In genomic region chr2:180891835-180892323, GRCm38 (mm10) we compare ENCODE assay signal across 16 mouse cellular contexts. TPM values are rescaled to one million over a fixed set of nuclear protein-coding genes. Genes with fewer than 3 reads are reported as not detected.
A peak's percentile ranks its signal among the peaks of the same experiment; 100 is the strongest.
DNase-seq lines count a peak whose midpoint lies in the region; ATAC-seq lines count a peak whose summit lies in the region.
"Had no signal": no experiment of that assay in that cellular context is flagged by ENCODE, and none has a peak within 500 bp of the region (broad histone marks: within the 10 kb centered on the region; RNA-seq: fewer than 3 reads in every experiment).

No protein-coding gene starts in this region.

- H3K4me2 ChIP-seq in kidney, embryonic 15.5 days = peak overlapping the region; percentile 50; the same call in 1 of the 2 replicates
- peak overlapping the region; percentile 84 for H3K4me2 ChIP-seq in forebrain, embryonic 11.5 days (ENCODE audit: low read depth, low read length, severe bottlenecking)
- peak overlapping the region; percentile 61 for H3K4me2 ChIP-seq in hindbrain, embryonic 16.5 days (ENCODE audit: low read length)
- H3K4me2 ChIP-seq in neural tube, embryonic 13.5 days = peak overlapping the region; percentile 74

- no peak for ATAC-seq in kidney, embryonic 15.5 days (replicated peaks; ENCODE audit: low FRiP score)
- no peak for ATAC-seq in forebrain, embryonic 11.5 days (replicated peaks; ENCODE audit: low FRiP score)
- ATAC-seq in hindbrain, embryonic 16.5 days = no peak
- ATAC-seq in neural tube, embryonic 13.5 days (ENCODE audit: low read depth) = no peak
- ATAC-seq: activated CD4-positive, CD25-positive, alpha-beta regulatory T cell, adult 4 months had no signal

- H3K27me3 ChIP-seq in kidney, embryonic 15.5 days = peaks cover 100% of the 10 kb centered on the region
- no peaks in the 10 kb centered on the region for H3K27me3 ChIP-seq in forebrain, embryonic 11.5 days (ENCODE audit: control insufficient read depth, insufficient read depth, low read length)
- 0 out of 2 replicates have a peak, but pooled peaks cover 4% of the 10 kb centered on the region for H3K27me3 ChIP-seq in hindbrain, embryonic 16.5 days (replicated peaks; ENCODE audit: control insufficient read depth, insufficient read depth, low read length)
- H3K27me3 ChIP-seq in neural tube, embryonic 13.5 days = peaks cover 26% of the 10 kb centered on the region

- DNase-seq in kidney, postnatal 4 days = no peak
- DNase-seq in forebrain, embryonic 11.5 days (ENCODE audit: low spot score) = no peak
- no peak for DNase-seq in lung, adult 18-20 months
- DNase-seq in gastrocnemius, adult 18-20 months (ENCODE audit: low spot score) = no peak
- no peak for DNase-seq in layer of hippocampus, postnatal 36 days
- DNase-seq: gastrocnemius, postnatal 14 days; kidney, adult 8-10 months; liver, embryonic 13.5 days; lung, postnatal 4 days; thymus, adult 18-20 months had no signal

- no peaks in the 10 kb centered on the region for H3K9me3 ChIP-seq in kidney, embryonic 15.5 days (replicated peaks)
- no peaks in the 10 kb centered on the region for H3K9me3 ChIP-seq in forebrain, embryonic 11.5 days (ENCODE audit: control insufficient read depth, low read length)
- no peaks in the 10 kb centered on the region for H3K9me3 ChIP-seq in hindbrain, embryonic 16.5 days (ENCODE audit: control insufficient read depth, low read length)
- no peaks in the 10 kb centered on the region for H3K9me3 ChIP-seq in neural tube, embryonic 13.5 days
- H3K9me3 ChIP-seq: liver, embryonic 13.5 days had no signal

- H3K27ac ChIP-seq in kidney, embryonic 15.5 days = no peak overlapping the region
- peak overlapping the region; percentile 99 for H3K27ac ChIP-seq in forebrain, embryonic 11.5 days (ENCODE audit: low read depth, low read length)
- H3K27ac ChIP-seq in hindbrain, embryonic 16.5 days (ENCODE audit: low read depth, low read length) = peak overlapping the region; percentile 98
- peak overlapping the region; percentile 99 for H3K27ac ChIP-seq in neural tube, embryonic 13.5 days (replicated peaks)
- H3K27ac ChIP-seq: liver, embryonic 13.5 days had no signal

- H3K4me3 ChIP-seq in kidney, embryonic 15.5 days (replicated peaks) = peak overlapping the region; percentile 23; the same call in 1 of the 2 replicates
- H3K4me3 ChIP-seq in forebrain, embryonic 11.5 days (ENCODE audit: low read depth, low read length) = peak overlapping the region; percentile 89
- peak overlapping the region; percentile 77 for H3K4me3 ChIP-seq in hindbrain, embryonic 16.5 days (ENCODE audit: low read length)
- peak overlapping the region; percentile 88 for H3K4me3 ChIP-seq in neural tube, embryonic 13.5 days

- peaks cover 53% of the 10 kb centered on the region for H3K4me1 ChIP-seq in kidney, embryonic 15.5 days
- H3K4me1 ChIP-seq in forebrain, embryonic 11.5 days (replicated peaks; ENCODE audit: control insufficient read depth, insufficient read depth, low read length) = peaks cover 31% of the 10 kb centered on the region
- H3K4me1 ChIP-seq in hindbrain, embryonic 16.5 days (ENCODE audit: control insufficient read depth, insufficient read depth, low read depth, low read length) = peaks cover 32% of the 10 kb centered on the region
- peaks cover 82% of the 10 kb centered on the region for H3K4me1 ChIP-seq in neural tube, embryonic 13.5 days (replicated peaks)

- 4% methylated on average over 9 of the region's 9 CpGs for WGBS in kidney, embryonic 15.5 days
- 2% methylated on average over 9 of the region's 9 CpGs for WGBS in forebrain, embryonic 11.5 days
- 9% methylated on average over 9 of the region's 9 CpGs for WGBS in hindbrain, embryonic 16.5 days
- WGBS in neural tube, embryonic 13.5 days = 3% methylated on average over 9 of the region's 9 CpGs

- H3K36me3 ChIP-seq in kidney, embryonic 15.5 days = no peaks in the 10 kb centered on the region
- no peaks in the 10 kb centered on the region for H3K36me3 ChIP-seq in forebrain, embryonic 11.5 days (ENCODE audit: control insufficient read depth, insufficient read depth, low read length)
- no peaks in the 10 kb centered on the region for H3K36me3 ChIP-seq in hindbrain, embryonic 16.5 days (ENCODE audit: control insufficient read depth, insufficient read depth, low read length)
- H3K36me3 ChIP-seq in neural tube, embryonic 13.5 days = 0 out of 2 replicates have a peak, but pooled peaks cover 7% of the 10 kb centered on the region
- H3K36me3 ChIP-seq: liver, embryonic 13.5 days had no signal

- no peak overlapping the region for H3K9ac ChIP-seq in kidney, embryonic 15.5 days
- peak overlapping the region; percentile 97 for H3K9ac ChIP-seq in forebrain, embryonic 11.5 days (ENCODE audit: low read length)
- H3K9ac ChIP-seq in hindbrain, embryonic 16.5 days (ENCODE audit: low read depth, low read length) = peak overlapping the region; percentile 96
- H3K9ac ChIP-seq in neural tube, embryonic 13.5 days = peak overlapping the region; percentile 100
- H3K9ac ChIP-seq: liver, embryonic 13.5 days had no signal

RNA-seq across cellular contexts. Expression of gene Ythdf1, which starts 28.9 kb away (rescaled TPM):
- polyA plus RNA-seq in kidney, embryonic 15.5 days (2015; fragmentation: Nextera tagmentation; extraction: Ambion mirVana) = 58.2 and 61.6 TPM in 2 replicates
- polyA plus RNA-seq in forebrain, embryonic 11.5 days (2014; fragmentation: Nextera tagmentation; extraction: Ambion mirVana) = 74.5 and 75.4 TPM in 2 replicates
- 12.0 and 33.7 TPM in 2 replicates for polyA plus RNA-seq in hindbrain, embryonic 16.5 days (2015; fragmentation: Nextera tagmentation; extraction: Ambion mirVana)
- polyA plus RNA-seq in neural tube, embryonic 13.5 days (2015; fragmentation: Nextera tagmentation; extraction: Ambion mirVana) = 50.7 and 55.9 TPM in 2 replicates
- 10 to 100 TPM; 39.9 to 41.6 TPM for total RNA-seq in gastrocnemius, adult 18-20 months (2021)
- total RNA-seq in layer of hippocampus, postnatal 36 days (2021) = 10 to 100 TPM; 52.3 to 52.4 TPM

RNA-seq across cellular contexts. Expression of gene Birc7, which starts 36.9 kb away (rescaled TPM):
- polyA plus RNA-seq in kidney, embryonic 15.5 days (2015; fragmentation: Nextera tagmentation; extraction: Ambion mirVana) = not detected in 2 replicates
- polyA plus RNA-seq in forebrain, embryonic 11.5 days (2014; fragmentation: Nextera tagmentation; extraction: Ambion mirVana) = 0.35 and 0.36 TPM in 2 replicates
- 0.13 and 0.26 TPM in 2 replicates for polyA plus RNA-seq in hindbrain, embryonic 16.5 days (2015; fragmentation: Nextera tagmentation; extraction: Ambion mirVana)
- 0.43 and 0.60 TPM in 2 replicates for polyA plus RNA-seq in neural tube, embryonic 13.5 days (2015; fragmentation: Nextera tagmentation; extraction: Ambion mirVana)
- total RNA-seq in gastrocnemius, adult 18-20 months (2021) = not detected
- total RNA-seq in layer of hippocampus, postnatal 36 days (2021) = under 1 TPM in 1 of 2 experiments, not detected in 1; 0.33 TPM
- total RNA-seq: gastrocnemius, postnatal 14 days; MEL had no signal
- polyA plus RNA-seq: activated CD4-positive, CD25-positive, alpha-beta regulatory T cell, adult 4 months; liver, embryonic 13.5 days; small intestine, adult 2 months had no signal

Comparison
In these comparisons a context has a peak if more than half of its experiments do, and no peak if none do; other contexts are left out.
1. H3K4me3 ChIP-seq: peak in every context shown above with its lines; median percentile 89 in forebrain, embryonic 11.5 days; 88 in neural tube, embryonic 13.5 days; 77 in hindbrain, embryonic 16.5 days; 23 in kidney, embryonic 15.5 days.